Mouse (Mus musculus) hindbrain, embryonic 14.5 days (tissue): ENCODE data around the gene Csde1. TPM values are rescaled to one million over a fixed set of nuclear protein-coding genes. Genes with fewer than 3 reads are reported as not detected.

Experiments
- ATAC-seq: fragments of 200-750 bp; cut with Nextera tagmentation; 2 replicates; pipeline ENCODE4 v1.8.0; 2017; ENCODE audit warnings: moderate number of reproducible peaks, mild to moderate bottlenecking, moderate TSS enrichment, moderate library complexity; ENCODE audit not compliant: low FRiP score
- DNase-seq: peaks from one replicate; pipeline ENCODE4 v3.0.0-alpha.2; 2015; ENCODE audit warnings: low spot score
- H3K27ac ChIP-seq: fragments of 300-500 bp; sonication (generic); 2 replicates; pipeline ENCODE4 v1.5.1; 2014; ENCODE audit warnings: mild to moderate bottlenecking, moderate library complexity
- H3K27me3 ChIP-seq: fragments of 300-500 bp; sonication (generic); 2 replicates; pipeline ENCODE4 v1.6.1; 2014; ENCODE audit warnings: mild to moderate bottlenecking, low read length, mixed read lengths; ENCODE audit not compliant: control insufficient read depth, insufficient read depth
- H3K36me3 ChIP-seq: fragments of 300-500 bp; sonication (generic); replicated peaks from 2 replicates; pipeline ENCODE4 v1.6.1; 2014; ENCODE audit not compliant: control insufficient read depth, insufficient read depth
- H3K4me1 ChIP-seq: fragments of 300-500 bp; sonication (generic); replicated peaks from 2 replicates; pipeline ENCODE4 v1.6.1; 2014; ENCODE audit warnings: antibody characterized with exemption, low read length, mixed read lengths; ENCODE audit not compliant: control insufficient read depth, insufficient read depth
- H3K4me2 ChIP-seq: fragments of 300-500 bp; sonication (generic); replicated peaks from 2 replicates; pipeline ENCODE4 v1.6.1; 2014; ENCODE audit warnings: mild to moderate bottlenecking, moderate library complexity
- H3K4me3 ChIP-seq: fragments of 300-500 bp; sonication (generic); replicated peaks from 2 replicates; pipeline ENCODE4 v1.5.1; 2014; ENCODE audit warnings: mild to moderate bottlenecking, low read length
- H3K9ac ChIP-seq: fragments of 300-500 bp; sonication (generic); 2 replicates; pipeline ENCODE4 v1.6.1; 2014
- H3K9me3 ChIP-seq: fragments of 300-500 bp; sonication (generic); 2 replicates; pipeline ENCODE4 v1.6.1; 2016; ENCODE audit warnings: low read length; ENCODE audit not compliant: control insufficient read depth
- WGBS: fragments of 180-500 bp; shearing (Covaris S2); extraction: QIAGEN DNeasy Blood & Tissue Kit; methylation state at CpG from one replicate; pipeline ENCODE4 v1.1.7; 2014; 5-methylcytosine and 5-hydroxymethylcytosine counted together
- polyA plus RNA-seq: library from polyadenylated mRNA; unstranded; fragments of >200 nt; fragmentation: Nextera tagmentation; extraction: Ambion mirVana; gene quantifications from 2 replicates; pipeline ENCODE4 v1.2.1, GENCODE M21; 2014

The Csde1 gene
- polyA plus RNA-seq, 1 experiment from 2014 or later, result 429 TPM

- Histone ChIP-seq H3K36me3 (no peaks in the 10 kb centered on the region), H3K4me1 (no peaks in the 10 kb centered on the region), H3K4me2 (no peak overlapping the region), H3K9ac (no peak overlapping the region), H3K4me3 (no peak overlapping the region), H3K27me3 (no peaks in the 10 kb centered on the region), H3K9me3 (no peaks in the 10 kb centered on the region), H3K27ac (no peak overlapping the region)
- DNase-seq (no peak), ATAC-seq (no peak)
- WGBS, result 51% methylated on average over 11 of the region's 11 CpGs
These were observed 60.8 kb downstream of the Csde1 start for GRCm38 (mm10) chr3:103081051-103081450.

- no peaks in the 10 kb centered on the region for H3K36me3 ChIP-seq
- H3K4me2 ChIP-seq, result no peak overlapping the region
- 87% methylated on average over 17 of the region's 17 CpGs for WGBS
- DNase-seq (no peak), ATAC-seq (no peak)
- no peaks in the 10 kb centered on the region for H3K27me3 ChIP-seq
- H3K9ac ChIP-seq, result no peak overlapping the region
- no peak overlapping the region for H3K27ac ChIP-seq
- no peak overlapping the region for H3K4me3 ChIP-seq
- H3K9me3 ChIP-seq, result no peaks in the 10 kb centered on the region
- H3K4me1 ChIP-seq, result no peaks in the 10 kb centered on the region
These were observed 61.7 kb downstream of the Csde1 start for GRCm38 (mm10) chr3:103081861-103082453.

- Histone ChIP-seq H3K4me3 (no peak overlapping the region), H3K9me3 (no peaks in the 10 kb centered on the region), H3K27me3 (no peaks in the 10 kb centered on the region), H3K27ac (no peak overlapping the region), H3K4me2 (no peak overlapping the region), H3K4me1 (no peaks in the 10 kb centered on the region), H3K36me3 (no peaks in the 10 kb centered on the region), H3K9ac (no peak overlapping the region)
- ATAC-seq, result no peak
- no peak for DNase-seq
- 90% methylated on average over 5 of the region's 5 CpGs for WGBS
These were observed 62.5 kb downstream of the Csde1 start for GRCm38 (mm10) chr3:103082761-103083160.

GRCm38 (mm10) chr3:103085986-103086385 is 65.8 kb downstream of the Csde1 start:
- no peaks in the 10 kb centered on the region for H3K27me3 ChIP-seq
- H3K36me3 ChIP-seq, result no peaks in the 10 kb centered on the region
- WGBS, result 83% methylated on average over 3 of the region's 3 CpGs
- H3K9ac ChIP-seq, result no peak overlapping the region
- ATAC-seq (no peak), DNase-seq (no peak)
- no peak overlapping the region for H3K27ac ChIP-seq
- H3K4me3 ChIP-seq, result no peak overlapping the region
- H3K4me2 ChIP-seq, result no peak overlapping the region
- H3K4me1 ChIP-seq, result no peaks in the 10 kb centered on the region
- no peaks in the 10 kb centered on the region for H3K9me3 ChIP-seq

GRCm38 (mm10) chr3:103091753-103092152 is 71.5 kb downstream of the Csde1 start:
- Histone ChIP-seq H3K27ac (no peak overlapping the region), H3K9ac (no peak overlapping the region), H3K9me3 (no peaks in the 10 kb centered on the region), H3K4me1 (no peaks in the 10 kb centered on the region), H3K4me2 (no peak overlapping the region), H3K4me3 (no peak overlapping the region), H3K27me3 (no peaks in the 10 kb centered on the region), H3K36me3 (no peaks in the 10 kb centered on the region)
- DNase-seq (no peak), ATAC-seq (no peak)
- 97% methylated on average over 2 of the region's 2 CpGs for WGBS

- no peak overlapping the region for H3K9ac ChIP-seq
- DNase-seq, result no peak
- 78% methylated on average over 23 of the region's 23 CpGs for WGBS
- H3K9me3 ChIP-seq, result no peaks in the 10 kb centered on the region
- no peaks in the 10 kb centered on the region for H3K36me3 ChIP-seq
- no peak overlapping the region for H3K4me3 ChIP-seq
- no peak for ATAC-seq
- peaks cover 8% of the 10 kb centered on the region; the same call in 1 of the 2 replicates for H3K4me1 ChIP-seq
- H3K27me3 ChIP-seq, result peaks cover 21% of the 10 kb centered on the region
- no peak overlapping the region for H3K27ac ChIP-seq
- no peak overlapping the region for H3K4me2 ChIP-seq
These were observed 78.4 kb downstream of the Csde1 start for GRCm38 (mm10) chr3:103098662-103099061.

- Histone ChIP-seq H3K27me3 (peaks cover 30% of the 10 kb centered on the region), H3K9ac (no peak overlapping the region), H3K4me1 (peaks cover 8% of the 10 kb centered on the region; the same call in 1 of the 2 replicates), H3K4me3 (no peak overlapping the region), H3K9me3 (no peaks in the 10 kb centered on the region), H3K36me3 (no peaks in the 10 kb centered on the region), H3K4me2 (no peak overlapping the region), H3K27ac (no peak overlapping the region)
- WGBS, result 82% methylated on average over 6 of the region's 6 CpGs
- no peak for ATAC-seq
- DNase-seq, result no peak
These were observed 79.4 kb downstream of the Csde1 start for GRCm38 (mm10) chr3:103099667-103100066.

- Histone ChIP-seq H3K36me3 (no peaks in the 10 kb centered on the region), H3K4me3 (no peak overlapping the region), H3K4me2 (no peak overlapping the region), H3K27ac (no peak overlapping the region), H3K9me3 (no peaks in the 10 kb centered on the region), H3K9ac (no peak overlapping the region), H3K27me3 (peaks cover 30% of the 10 kb centered on the region), H3K4me1 (peaks cover 8% of the 10 kb centered on the region; the same call in 1 of the 2 replicates)
- DNase-seq, result no peak
- no peak for ATAC-seq
- WGBS, result 51% methylated on average over 2 of the region's 2 CpGs
These were observed 80.5 kb downstream of the Csde1 start for GRCm38 (mm10) chr3:103100735-103101134.

- Histone ChIP-seq H3K4me3 (no peak overlapping the region), H3K9ac (no peak overlapping the region), H3K27ac (no peak overlapping the region), H3K36me3 (no peaks in the 10 kb centered on the region), H3K4me2 (no peak overlapping the region), H3K9me3 (no peaks in the 10 kb centered on the region), H3K27me3 (peaks cover 30% of the 10 kb centered on the region), H3K4me1 (peaks cover 8% of the 10 kb centered on the region; the same call in 1 of the 2 replicates)
- DNase-seq (no peak), ATAC-seq (no peak)
- WGBS, result 75% methylated on average over 5 of the region's 5 CpGs
These were observed 81.0 kb downstream of the Csde1 start for GRCm38 (mm10) chr3:103101194-103101593.

GRCm38 (mm10) chr3:103101909-103102308 is 81.7 kb downstream of the Csde1 start:
- peaks cover 30% of the 10 kb centered on the region for H3K27me3 ChIP-seq
- no peak overlapping the region for H3K27ac ChIP-seq
- peak overlapping the region; percentile 66 for H3K4me3 ChIP-seq
- peak overlapping the region; percentile 63 for H3K9ac ChIP-seq
- peaks cover 8% of the 10 kb centered on the region; the same call in 1 of the 2 replicates for H3K4me1 ChIP-seq
- no peaks in the 10 kb centered on the region for H3K9me3 ChIP-seq
- DNase-seq, result no peak
- peak; percentile 25 for ATAC-seq
- H3K4me2 ChIP-seq, result peak overlapping the region; percentile 96
- no peaks in the 10 kb centered on the region for H3K36me3 ChIP-seq
- WGBS, result 3% methylated on average over 14 of the region's 14 CpGs
